Mouse (Mus musculus) neural tube, embryonic 13.5 days (tissue): ENCODE measurements around the gene Pdx1. TPM values are rescaled to one million over a fixed set of nuclear protein-coding genes. Genes with fewer than 3 reads are reported as not detected.

Experiments
- ATAC-seq: fragments of 200-750 bp; cut with Nextera tagmentation; 2 replicates; pipeline ENCODE4 v1.8.0; 2017; ENCODE audit warnings: low read depth, mild to moderate bottlenecking, moderate TSS enrichment, moderate library complexity
- H3K27ac ChIP-seq: fragments of 300-500 bp; sonication (generic); replicated peaks from 2 replicates; pipeline ENCODE4 v1.5.1; 2015; ENCODE audit warnings: moderate library complexity, mild to moderate bottlenecking, inconsistent platforms
- H3K27me3 ChIP-seq: fragments of 300-500 bp; sonication (generic); 2 replicates; pipeline ENCODE4 v1.6.1; 2015; ENCODE audit warnings: mild to moderate bottlenecking, inconsistent platforms
- H3K36me3 ChIP-seq: fragments of 300-500 bp; sonication (generic); 2 replicates; pipeline ENCODE4 v1.6.1; 2015; ENCODE audit warnings: mild to moderate bottlenecking, inconsistent platforms
- H3K4me1 ChIP-seq: fragments of 300-500 bp; sonication (generic); replicated peaks from 2 replicates; pipeline ENCODE4 v1.6.1; 2015; ENCODE audit warnings: inconsistent platforms
- H3K4me2 ChIP-seq: fragments of 300-500 bp; sonication (generic); 2 replicates; pipeline ENCODE4 v1.6.1; 2015; ENCODE audit warnings: inconsistent platforms, mild to moderate bottlenecking, moderate library complexity
- H3K4me3 ChIP-seq: fragments of 300-500 bp; sonication (generic); 2 replicates; pipeline ENCODE4 v1.5.1; 2015; ENCODE audit warnings: mild to moderate bottlenecking, inconsistent platforms
- H3K9ac ChIP-seq: fragments of 300-500 bp; sonication (generic); 2 replicates; pipeline ENCODE4 v1.6.1; 2015; ENCODE audit warnings: moderate library complexity, mild to moderate bottlenecking, inconsistent platforms
- H3K9me3 ChIP-seq: fragments of 300-500 bp; sonication (generic); 2 replicates; pipeline ENCODE4 v1.6.1; 2016; ENCODE audit warnings: inconsistent platforms
- WGBS: fragments of 180-500 bp; shearing (Covaris S2); methylation state at CpG from one replicate; pipeline ENCODE4 v1.1.7; 2015; 5-methylcytosine and 5-hydroxymethylcytosine counted together
- polyA plus RNA-seq: library from polyadenylated mRNA; unstranded; fragments of >200 nt; fragmentation: Nextera tagmentation; extraction: Ambion mirVana; gene quantifications from 2 replicates; pipeline ENCODE4 v1.2.1, GENCODE M21; 2015

The Pdx1 gene
- polyA plus RNA-seq, 1 experiment from 2014 or later = not detected

- peaks cover 71% of the 10 kb centered on the region for H3K27me3 ChIP-seq
- H3K4me1 ChIP-seq = no peaks in the 10 kb centered on the region
- ATAC-seq = peak; percentile 81
- H3K36me3 ChIP-seq = no peaks in the 10 kb centered on the region
- H3K9ac ChIP-seq = no peak overlapping the region
- WGBS = 23% methylated on average over 18 of the region's 18 CpGs
- no peak overlapping the region for H3K4me3 ChIP-seq
- H3K27ac ChIP-seq = no peak overlapping the region
- H3K4me2 ChIP-seq = no peak overlapping the region
- 0 out of 2 replicates have a peak, but pooled peaks cover 3% of the 10 kb centered on the region for H3K9me3 ChIP-seq
Measured at GRCm38 (mm10) chr5:147293127-147293910, 23.6 kb downstream of the Pdx1 start.

- H3K4me1 ChIP-seq = no peaks in the 10 kb centered on the region
- 0 out of 2 replicates have a peak, but pooled peaks cover 3% of the 10 kb centered on the region for H3K9me3 ChIP-seq
- no peak for ATAC-seq
- no peak overlapping the region for H3K9ac ChIP-seq
- H3K4me2 ChIP-seq = no peak overlapping the region
- H3K4me3 ChIP-seq = no peak overlapping the region
- peaks cover 79% of the 10 kb centered on the region for H3K27me3 ChIP-seq
- no peaks in the 10 kb centered on the region for H3K36me3 ChIP-seq
- H3K27ac ChIP-seq = no peak overlapping the region
- 29% methylated on average over 20 of the region's 20 CpGs for WGBS
Measured at GRCm38 (mm10) chr5:147294121-147294520, 24.4 kb downstream of the Pdx1 start.

- peaks cover 17% of the 10 kb centered on the region for H3K4me1 ChIP-seq
- no peak overlapping the region for H3K27ac ChIP-seq
- no peaks in the 10 kb centered on the region for H3K9me3 ChIP-seq
- no peak for ATAC-seq
- no peak overlapping the region for H3K9ac ChIP-seq
- H3K36me3 ChIP-seq = no peaks in the 10 kb centered on the region
- no peak overlapping the region for H3K4me2 ChIP-seq
- H3K27me3 ChIP-seq = peaks cover 96% of the 10 kb centered on the region
- no peak overlapping the region for H3K4me3 ChIP-seq
- WGBS = 73% methylated on average over 5 of the region's 5 CpGs
Measured at GRCm38 (mm10) chr5:147297249-147297648, 27.5 kb downstream of the Pdx1 start.

GRCm38 (mm10) chr5:147299255-147300000 lies 29.7 kb downstream of the Pdx1 start:
- H3K4me3 ChIP-seq = peak overlapping the region; percentile 19

GRCm38 (mm10) chr5:147300001-147300363 lies 30.2 kb downstream of the Pdx1 start:
- Histone ChIP-seq H3K9ac (no peak overlapping the region), H3K27me3 (peaks cover 96% of the 10 kb centered on the region), H3K9me3 (no peaks in the 10 kb centered on the region), H3K36me3 (no peaks in the 10 kb centered on the region), H3K27ac (no peak overlapping the region), H3K4me1 (peaks cover 28% of the 10 kb centered on the region), H3K4me3 (0 out of 2 replicates have a peak overlapping the region, but pooled peaks have one; percentile 19), H3K4me2 (peak overlapping the region; percentile 45)
- ATAC-seq = no peak
- WGBS = 12% methylated on average over 4 of the region's 4 CpGs

More at GRCm38 (mm10) chr5:147299255-147300000, 29.7 kb downstream of the Pdx1 start:
- H3K27ac ChIP-seq = no peak overlapping the region
- H3K4me2 ChIP-seq = peak overlapping the region; percentile 45
- ATAC-seq = peak; percentile 67; the same call in 1 of the 2 replicates
- H3K27me3 ChIP-seq = peaks cover 96% of the 10 kb centered on the region
- under 1% methylated on average over 39 of the region's 41 CpGs for WGBS
- no peaks in the 10 kb centered on the region for H3K36me3 ChIP-seq
- H3K4me1 ChIP-seq = peaks cover 22% of the 10 kb centered on the region
- no peak overlapping the region for H3K9ac ChIP-seq
- H3K9me3 ChIP-seq = no peaks in the 10 kb centered on the region

GRCm38 (mm10) chr5:147300917-147301780 lies 31.4 kb downstream of the Pdx1 start:
- Histone ChIP-seq H3K27me3 (peaks cover 98% of the 10 kb centered on the region), H3K9ac (no peak overlapping the region), H3K27ac (no peak overlapping the region), H3K4me1 (peaks cover 30% of the 10 kb centered on the region), H3K4me3 (no peak overlapping the region), H3K36me3 (no peaks in the 10 kb centered on the region), H3K4me2 (no peak overlapping the region), H3K9me3 (no peaks in the 10 kb centered on the region)
- ATAC-seq = no peak
- WGBS = 4% methylated on average over 21 of the region's 21 CpGs

DNA sequence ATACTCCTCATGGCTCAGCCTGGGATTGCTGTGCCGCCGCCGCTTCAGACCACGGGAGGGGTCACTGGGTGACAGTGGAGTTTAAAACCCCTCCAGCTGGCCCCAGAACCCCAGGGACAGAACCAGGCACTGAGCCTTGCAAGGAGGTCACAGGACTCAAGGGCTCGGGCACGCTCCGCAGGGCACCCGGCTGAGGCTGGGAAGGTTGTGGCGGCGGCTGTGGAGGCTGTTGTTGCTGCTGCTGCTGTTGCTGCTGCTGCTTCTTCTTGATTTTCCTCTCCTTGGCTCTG lies 32.0 kb downstream of the Pdx1 start:
- no peak overlapping the region for H3K9ac ChIP-seq
- under 1% methylated on average over 10 of the region's 10 CpGs for WGBS
- H3K4me3 ChIP-seq = no peak overlapping the region
- H3K9me3 ChIP-seq = no peaks in the 10 kb centered on the region
- ATAC-seq = no peak
- H3K27ac ChIP-seq = no peak overlapping the region
- peaks cover 100% of the 10 kb centered on the region for H3K27me3 ChIP-seq
- H3K36me3 ChIP-seq = no peaks in the 10 kb centered on the region
- H3K4me2 ChIP-seq = no peak overlapping the region
- peaks cover 36% of the 10 kb centered on the region for H3K4me1 ChIP-seq

DNA sequence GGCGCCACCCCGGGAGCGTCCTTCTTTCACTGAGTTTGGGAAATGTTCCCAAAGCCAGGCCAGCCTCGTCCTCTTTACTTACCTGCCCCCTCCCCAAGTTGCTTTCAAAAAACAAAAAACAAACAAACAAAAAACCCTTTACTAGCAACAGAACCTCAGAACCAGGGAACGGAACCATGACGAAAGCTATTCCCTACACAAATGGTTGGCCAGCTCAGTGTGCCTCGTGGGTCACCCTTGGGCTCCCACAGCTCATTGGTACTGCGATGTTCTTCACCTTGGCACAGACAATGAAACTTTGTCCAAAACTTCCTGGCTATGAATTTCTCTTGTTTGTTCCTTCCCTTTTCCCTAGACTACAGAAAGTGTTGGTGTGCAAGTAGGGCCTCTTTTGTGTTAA lies 32.4 kb downstream of the Pdx1 start:
- 12% methylated on average over 8 of the region's 8 CpGs for WGBS
- Histone ChIP-seq H3K4me1 (peaks cover 38% of the 10 kb centered on the region), H3K36me3 (no peaks in the 10 kb centered on the region), H3K27ac (no peak overlapping the region), H3K4me3 (no peak overlapping the region), H3K9ac (no peak overlapping the region), H3K27me3 (peaks cover 100% of the 10 kb centered on the region), H3K4me2 (no peak overlapping the region), H3K9me3 (no peaks in the 10 kb centered on the region)
- ATAC-seq = no peak

- H3K36me3 ChIP-seq = no peaks in the 10 kb centered on the region
- 8% methylated on average over 13 of the region's 13 CpGs for WGBS
- no peak for ATAC-seq
Measured at GRCm38 (mm10) chr5:147302746-147303400, 33.1 kb downstream of the Pdx1 start.

DNA sequence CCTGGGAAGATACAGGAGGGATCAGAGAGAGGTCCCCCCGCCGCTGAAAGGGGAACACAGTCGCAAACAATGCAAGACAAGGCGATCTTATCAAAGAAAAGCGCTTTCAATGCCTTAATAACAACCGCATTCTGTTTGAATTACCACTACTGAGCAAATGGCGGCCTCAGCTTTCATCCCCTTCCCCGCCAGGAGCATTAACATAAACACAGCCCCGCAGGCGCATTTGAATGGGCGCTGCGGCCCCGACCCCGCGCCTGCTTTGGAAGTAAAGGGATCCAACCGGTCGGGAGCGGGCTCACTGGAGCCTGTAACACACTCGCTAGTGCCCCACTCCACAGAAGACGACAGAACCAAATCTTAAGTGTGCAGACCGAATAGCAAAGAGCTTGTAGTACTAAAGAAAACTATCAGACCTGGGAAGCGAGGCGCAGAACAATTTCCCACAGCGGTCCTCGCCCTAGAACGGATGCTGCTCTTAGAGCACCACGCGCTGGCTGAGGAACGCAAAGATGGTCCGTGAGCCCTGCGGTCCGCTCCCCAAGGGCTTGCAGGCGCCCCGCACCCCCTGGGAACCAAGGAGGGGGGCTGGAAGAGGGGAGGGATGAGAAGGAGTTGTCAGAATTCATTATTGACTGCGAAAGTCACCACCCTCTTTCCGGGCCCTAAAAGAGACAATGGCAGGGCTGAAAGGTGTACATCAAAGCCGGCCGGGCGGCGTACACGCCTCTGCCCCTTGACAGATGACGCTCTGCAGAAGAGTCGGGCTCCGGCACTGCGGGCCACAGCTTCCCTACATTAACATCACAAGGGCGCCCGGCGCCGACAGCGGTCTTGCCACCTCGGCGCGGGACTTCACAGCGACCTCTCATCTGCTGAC lies 34.8 kb downstream of the Pdx1 start:
- H3K4me3 ChIP-seq = no peak overlapping the region
- peaks cover 100% of the 10 kb centered on the region for H3K27me3 ChIP-seq
- no peak overlapping the region for H3K4me2 ChIP-seq
- H3K9ac ChIP-seq = no peak overlapping the region
- ATAC-seq = no peak
- H3K36me3 ChIP-seq = no peaks in the 10 kb centered on the region
- no peaks in the 10 kb centered on the region for H3K9me3 ChIP-seq
- H3K4me1 ChIP-seq = peaks cover 35% of the 10 kb centered on the region
- no peak overlapping the region for H3K27ac ChIP-seq
- under 1% methylated on average over 54 of the region's 54 CpGs for WGBS

More at GRCm38 (mm10) chr5:147302746-147303400, 33.1 kb downstream of the Pdx1 start:
- Histone ChIP-seq H3K4me2 (no peak overlapping the region), H3K4me1 (peaks cover 38% of the 10 kb centered on the region), H3K9ac (no peak overlapping the region), H3K27ac (no peak overlapping the region), H3K4me3 (no peak overlapping the region), H3K9me3 (no peaks in the 10 kb centered on the region), H3K27me3 (peaks cover 100% of the 10 kb centered on the region)

- Histone ChIP-seq H3K9me3 (no peaks in the 10 kb centered on the region), H3K27me3 (peaks cover 100% of the 10 kb centered on the region), H3K27ac (no peak overlapping the region), H3K4me2 (no peak overlapping the region), H3K4me3 (no peak overlapping the region), H3K4me1 (peaks cover 29% of the 10 kb centered on the region), H3K36me3 (no peaks in the 10 kb centered on the region), H3K9ac (no peak overlapping the region)
- WGBS = 2% methylated on average over 16 of the region's 16 CpGs
- no peak for ATAC-seq
Measured at GRCm38 (mm10) chr5:147305166-147305565, 35.4 kb downstream of the Pdx1 start.
